Mouse (Mus musculus): ENCODE data around the gene Gap43. TPM values are rescaled to one million over a fixed set of nuclear protein-coding genes. Genes with fewer than 3 reads are reported as not detected.

Gap43 gene
- polyA plus RNA-seq, 1 experiment: 0.04 TPM

GRCm38 (mm10) chr16:42339512-42339911 lies 939 bp downstream of the Gap43 start:
- TF ChIP-seq TAL1 (IDR thresholded peaks at IDR 0.05; ENCODE audit: low read length) (no peak), GATA1 (IDR thresholded peaks at IDR 0.05; ENCODE audit: low read length) (no peak)
- H3K4me3 ChIP-seq (replicated peaks): no peak overlapping the region

DNA sequence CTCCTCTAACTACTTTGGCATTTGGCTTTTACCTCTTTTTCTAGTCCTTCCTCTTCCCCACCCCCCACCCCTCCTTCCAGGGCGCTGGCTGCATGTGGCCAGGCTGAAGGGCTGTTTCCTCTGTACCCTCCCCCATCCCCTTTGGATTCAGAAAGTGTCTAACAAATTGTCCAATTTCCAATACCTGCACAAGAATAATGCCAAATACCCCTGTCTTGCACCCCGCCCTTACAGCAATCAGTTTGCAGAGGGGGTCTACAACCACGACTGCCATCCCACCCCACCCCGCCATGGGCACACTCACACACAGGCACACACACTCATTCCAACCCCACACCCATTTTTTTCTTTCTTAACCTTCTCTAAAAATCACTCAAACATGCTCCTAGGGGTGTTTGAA lies 1.5 kb downstream of the Gap43 start:
- no peaks in the 10 kb centered on the region for H3K4me1 ChIP-seq (ENCODE audit: control insufficient read depth)
- no peak overlapping the region for H3K4me3 ChIP-seq (replicated peaks)
- H3K36me3 ChIP-seq (ENCODE audit: control insufficient read depth): no peaks in the 10 kb centered on the region
- no peaks in the 10 kb centered on the region for H3K9me3 ChIP-seq (ENCODE audit: control insufficient read depth, low read length)
- H3K27me3 ChIP-seq (ENCODE audit: control insufficient read depth): 0 out of 2 replicates have a peak, but pooled peaks cover 2% of the 10 kb centered on the region
- TF ChIP-seq GATA1 (IDR thresholded peaks at IDR 0.05; ENCODE audit: low read length) (no peak), TAL1 (IDR thresholded peaks at IDR 0.05; ENCODE audit: low read length) (no peak)

More at GRCm38 (mm10) chr16:42339512-42339911, 939 bp downstream of the Gap43 start:
- Histone ChIP-seq H3K4me1 (ENCODE audit: control insufficient read depth) (no peaks in the 10 kb centered on the region), H3K27me3 (ENCODE audit: control insufficient read depth) (0 out of 2 replicates have a peak, but pooled peaks cover 2% of the 10 kb centered on the region), H3K9me3 (ENCODE audit: control insufficient read depth, low read length) (no peaks in the 10 kb centered on the region), H3K36me3 (ENCODE audit: control insufficient read depth) (no peaks in the 10 kb centered on the region)

DNA sequence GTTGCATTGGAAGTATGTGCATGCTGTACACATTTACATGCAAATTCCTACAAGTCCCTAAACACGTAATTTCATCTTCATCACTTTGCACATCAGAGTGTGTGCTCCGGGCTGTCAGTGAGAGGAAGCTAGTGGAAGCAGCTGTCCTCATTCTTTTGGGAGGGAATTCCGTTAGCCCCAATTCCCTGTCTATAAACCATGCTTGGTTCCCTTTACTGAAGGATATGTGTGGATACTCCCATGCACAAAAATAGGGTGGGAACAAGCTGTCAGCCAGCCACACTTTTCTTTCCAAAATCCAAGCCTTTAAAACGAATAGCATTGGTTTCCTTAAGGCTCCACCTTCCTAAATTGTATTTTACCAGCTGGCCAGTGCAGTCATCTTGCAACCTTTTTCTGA lies 2.1 kb downstream of the Gap43 start:
- Histone ChIP-seq H3K9me3 (ENCODE audit: control insufficient read depth, low read length) (no peaks in the 10 kb centered on the region), H3K27me3 (ENCODE audit: control insufficient read depth) (0 out of 2 replicates have a peak, but pooled peaks cover 2% of the 10 kb centered on the region)

GRCm38 (mm10) chr16:42337663-42338062 lies 2.8 kb downstream of the Gap43 start:
- TF ChIP-seq GATA1 (IDR thresholded peaks at IDR 0.05; ENCODE audit: low read length) (no peak), TAL1 (IDR thresholded peaks at IDR 0.05; ENCODE audit: low read length) (no peak)
- Histone ChIP-seq H3K36me3 (ENCODE audit: control insufficient read depth) (no peaks in the 10 kb centered on the region), H3K9me3 (ENCODE audit: control insufficient read depth, low read length) (no peaks in the 10 kb centered on the region), H3K4me3 (replicated peaks) (no peak overlapping the region), H3K27me3 (ENCODE audit: control insufficient read depth) (0 out of 2 replicates have a peak, but pooled peaks cover 2% of the 10 kb centered on the region), H3K4me1 (ENCODE audit: control insufficient read depth) (no peaks in the 10 kb centered on the region)

More for the DNA sequence above, 2.1 kb downstream of the Gap43 start:
- Histone ChIP-seq H3K4me1 (ENCODE audit: control insufficient read depth) (no peaks in the 10 kb centered on the region), H3K4me3 (replicated peaks) (no peak overlapping the region), H3K36me3 (ENCODE audit: control insufficient read depth) (no peaks in the 10 kb centered on the region)
- no peak for TF ChIP-seq GATA1 (IDR thresholded peaks at IDR 0.05; ENCODE audit: low read length)
- TF ChIP-seq TAL1 (IDR thresholded peaks at IDR 0.05; ENCODE audit: low read length): no peak

DNA sequence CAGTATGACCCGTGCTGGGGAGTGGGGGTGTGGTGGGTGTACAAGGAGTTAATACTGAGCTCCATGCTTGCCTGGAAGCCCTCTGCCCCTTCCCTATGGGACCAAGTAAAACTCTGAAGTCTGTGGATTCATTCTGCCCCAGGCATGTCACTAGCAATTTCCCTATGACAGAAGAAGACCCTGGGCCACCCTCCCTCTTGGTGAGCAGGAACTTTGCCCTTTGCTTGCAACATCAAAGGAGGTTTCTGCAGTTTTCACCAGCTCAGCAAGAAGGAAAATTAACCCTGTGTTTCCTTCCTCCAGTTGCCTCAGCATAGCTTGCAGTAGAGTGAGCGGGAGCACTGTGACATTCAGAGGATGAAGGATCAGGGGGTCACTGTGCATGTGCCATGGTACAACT lies 3.8 kb downstream of the Gap43 start:
- Histone ChIP-seq H3K27me3 (ENCODE audit: control insufficient read depth) (0 out of 2 replicates have a peak, but pooled peaks cover 2% of the 10 kb centered on the region), H3K4me3 (replicated peaks) (no peak overlapping the region), H3K4me1 (ENCODE audit: control insufficient read depth) (no peaks in the 10 kb centered on the region), H3K9me3 (ENCODE audit: control insufficient read depth, low read length) (no peaks in the 10 kb centered on the region), H3K36me3 (ENCODE audit: control insufficient read depth) (no peaks in the 10 kb centered on the region)
- TF ChIP-seq GATA1 (IDR thresholded peaks at IDR 0.05; ENCODE audit: low read length): no peak
- no peak for TF ChIP-seq TAL1 (IDR thresholded peaks at IDR 0.05; ENCODE audit: low read length)

- no peaks in the 10 kb centered on the region for H3K9me3 ChIP-seq (ENCODE audit: control insufficient read depth, low read length)
- no peaks in the 10 kb centered on the region for H3K27me3 ChIP-seq (ENCODE audit: control insufficient read depth)
- no peaks in the 10 kb centered on the region for H3K36me3 ChIP-seq (ENCODE audit: control insufficient read depth)
- H3K4me1 ChIP-seq (ENCODE audit: control insufficient read depth): no peaks in the 10 kb centered on the region
- no peak overlapping the region for H3K4me3 ChIP-seq (replicated peaks)
- TF ChIP-seq TAL1 (IDR thresholded peaks at IDR 0.05; ENCODE audit: low read length) (no peak), GATA1 (IDR thresholded peaks at IDR 0.05; ENCODE audit: low read length) (no peak)
Measured at GRCm38 (mm10) chr16:42332321-42332720, 8.1 kb downstream of the Gap43 start.

- TF ChIP-seq GATA1 (IDR thresholded peaks at IDR 0.05; ENCODE audit: low read length) (no peak), TAL1 (IDR thresholded peaks at IDR 0.05; ENCODE audit: low read length) (no peak)
Measured at GRCm38 (mm10) chr16:42326191-42326590, 14.3 kb downstream of the Gap43 start.

GRCm38 (mm10) chr16:42325536-42325935 lies 14.9 kb downstream of the Gap43 start:
- Histone ChIP-seq H3K4me1 (ENCODE audit: control insufficient read depth) (no peaks in the 10 kb centered on the region), H3K27me3 (ENCODE audit: control insufficient read depth) (no peaks in the 10 kb centered on the region), H3K4me3 (replicated peaks) (no peak overlapping the region), H3K36me3 (ENCODE audit: control insufficient read depth) (no peaks in the 10 kb centered on the region), H3K9me3 (ENCODE audit: control insufficient read depth, low read length) (no peaks in the 10 kb centered on the region)
- TF ChIP-seq GATA1 (IDR thresholded peaks at IDR 0.05; ENCODE audit: low read length): no peak
- no peak for TF ChIP-seq TAL1 (IDR thresholded peaks at IDR 0.05; ENCODE audit: low read length)

More at GRCm38 (mm10) chr16:42326191-42326590, 14.3 kb downstream of the Gap43 start:
- no peak overlapping the region for H3K4me3 ChIP-seq (replicated peaks)
- H3K27me3 ChIP-seq (ENCODE audit: control insufficient read depth): no peaks in the 10 kb centered on the region
- H3K4me1 ChIP-seq (ENCODE audit: control insufficient read depth): no peaks in the 10 kb centered on the region
- H3K9me3 ChIP-seq (ENCODE audit: control insufficient read depth, low read length): no peaks in the 10 kb centered on the region
- H3K36me3 ChIP-seq (ENCODE audit: control insufficient read depth): no peaks in the 10 kb centered on the region

GRCm38 (mm10) chr16:42319831-42320230 lies 20.6 kb downstream of the Gap43 start:
- Histone ChIP-seq H3K36me3 (ENCODE audit: control insufficient read depth) (no peaks in the 10 kb centered on the region), H3K27me3 (ENCODE audit: control insufficient read depth) (no peaks in the 10 kb centered on the region), H3K4me3 (replicated peaks) (no peak overlapping the region), H3K9me3 (ENCODE audit: control insufficient read depth, low read length) (no peaks in the 10 kb centered on the region), H3K4me1 (ENCODE audit: control insufficient read depth) (no peaks in the 10 kb centered on the region)
- TF ChIP-seq GATA1 (IDR thresholded peaks at IDR 0.05; ENCODE audit: low read length): no peak
- TF ChIP-seq TAL1 (IDR thresholded peaks at IDR 0.05; ENCODE audit: low read length): no peak

GRCm38 (mm10) chr16:42319365-42319764 lies 21.1 kb downstream of the Gap43 start:
- no peaks in the 10 kb centered on the region for H3K36me3 ChIP-seq (ENCODE audit: control insufficient read depth)
- H3K4me3 ChIP-seq (replicated peaks): no peak overlapping the region
- H3K9me3 ChIP-seq (ENCODE audit: control insufficient read depth, low read length): no peaks in the 10 kb centered on the region
- TF ChIP-seq GATA1 (IDR thresholded peaks at IDR 0.05; ENCODE audit: low read length) (no peak), TAL1 (IDR thresholded peaks at IDR 0.05; ENCODE audit: low read length) (no peak)
- no peaks in the 10 kb centered on the region for H3K27me3 ChIP-seq (ENCODE audit: control insufficient read depth)
- H3K4me1 ChIP-seq (ENCODE audit: control insufficient read depth): no peaks in the 10 kb centered on the region
